Mouse (Mus musculus) ovary, adult 18-20 months (tissue): Measurements from ENCODE around the gene Aqp11.

Experiments used
- DNase-seq: peaks from one replicate; pipeline ENCODE4 v3.0.0; 2022; ENCODE audit warnings: low spot score, mixed read lengths

Gene Aqp11

GRCm38 (mm10) chr7:97737638-97738456 is at the start of gene Aqp11:
Aqp11 (minus strand) TSS chr7:97738289.
- peak; percentile 85 for DNase-seq

- no peak for DNase-seq
Observed at GRCm38 (mm10) chr7:97783523-97783922, 45.4 kb upstream of the Aqp11 start.

GRCm38 (mm10) chr7:97781496-97781895 is 43.4 kb upstream of the Aqp11 start:
- DNase-seq: no peak

- no peak for DNase-seq
Observed at GRCm38 (mm10) chr7:97780815-97781214, 42.7 kb upstream of the Aqp11 start.

GRCm38 (mm10) chr7:97780222-97780621 is 42.1 kb upstream of the Aqp11 start:
- DNase-seq: no peak

GRCm38 (mm10) chr7:97777191-97777590 is 39.1 kb upstream of the Aqp11 start:
- DNase-seq: no peak

GRCm38 (mm10) chr7:97775923-97776322 is 37.8 kb upstream of the Aqp11 start:
- DNase-seq: no peak

GRCm38 (mm10) chr7:97775380-97775779 is 37.3 kb upstream of the Aqp11 start:
- DNase-seq: no peak

- no peak for DNase-seq
Observed at GRCm38 (mm10) chr7:97770841-97771620, 32.9 kb upstream of the Aqp11 start.

- no peak for DNase-seq
Observed at GRCm38 (mm10) chr7:97769020-97769419, 30.9 kb upstream of the Aqp11 start.

- DNase-seq: no peak
Observed at GRCm38 (mm10) chr7:97767841-97768240, 29.8 kb upstream of the Aqp11 start.

- DNase-seq: no peak
Observed at GRCm38 (mm10) chr7:97766406-97767166, 28.5 kb upstream of the Aqp11 start.

- no peak for DNase-seq
Observed at GRCm38 (mm10) chr7:97765963-97766347, 27.9 kb upstream of the Aqp11 start.

GRCm38 (mm10) chr7:97765181-97765962 is 27.3 kb upstream of the Aqp11 start:
- no peak for DNase-seq

GRCm38 (mm10) chr7:97764591-97764990 is 26.5 kb upstream of the Aqp11 start:
- DNase-seq: no peak

- no peak for DNase-seq
Observed at GRCm38 (mm10) chr7:97756967-97757881, 19.1 kb upstream of the Aqp11 start.

GRCm38 (mm10) chr7:97749207-97750190 is 11.4 kb upstream of the Aqp11 start:
- no peak for DNase-seq

- no peak for DNase-seq
Observed at GRCm38 (mm10) chr7:97748527-97749206, 10.6 kb upstream of the Aqp11 start.
